Mouse (Mus musculus): Measurements from ENCODE around the gene Atxn2. TPM values are rescaled to one million over a fixed set of nuclear protein-coding genes. Genes with fewer than 3 reads are reported as not detected.
"Not testable (repeated sequence)": the region's sequence is repeated elsewhere in the genome, so short reads cannot be mapped to it uniquely, and the experiment has no call there.

The Atxn2 gene
- total RNA-seq, 1 experiment from 2014 or later = 56.5 TPM

DNA sequence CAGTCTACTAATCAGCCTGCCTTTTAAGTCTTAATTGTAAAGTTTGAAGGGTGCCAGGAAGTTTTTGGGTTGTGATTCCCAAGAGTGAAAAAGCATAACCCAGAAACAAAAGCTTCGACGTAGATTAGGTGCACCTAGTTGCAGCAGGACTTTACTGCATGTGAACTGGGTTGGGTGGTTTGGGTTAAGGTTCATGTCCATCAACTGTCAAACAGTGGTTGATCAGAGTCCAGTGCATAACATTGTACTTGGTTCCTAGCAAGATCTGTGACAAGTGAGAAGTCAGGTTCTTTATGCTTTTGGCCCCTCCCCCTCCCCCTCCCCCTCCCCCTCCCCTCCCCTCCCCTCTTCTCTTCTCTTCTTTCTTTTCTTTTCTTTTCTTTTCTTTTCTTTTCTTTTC lies 31.8 kb downstream of the Atxn2 start:
- ATAC-seq (replicated peaks in 1 of 2; ENCODE audit: insufficient read depth in 1 of 2, low FRiP score in 2 of 2, low TSS enrichment in 1 of 2, low read depth in 1 of 2, poor library complexity in 2 of 2, severe bottlenecking in 2 of 2) = no peak

DNA sequence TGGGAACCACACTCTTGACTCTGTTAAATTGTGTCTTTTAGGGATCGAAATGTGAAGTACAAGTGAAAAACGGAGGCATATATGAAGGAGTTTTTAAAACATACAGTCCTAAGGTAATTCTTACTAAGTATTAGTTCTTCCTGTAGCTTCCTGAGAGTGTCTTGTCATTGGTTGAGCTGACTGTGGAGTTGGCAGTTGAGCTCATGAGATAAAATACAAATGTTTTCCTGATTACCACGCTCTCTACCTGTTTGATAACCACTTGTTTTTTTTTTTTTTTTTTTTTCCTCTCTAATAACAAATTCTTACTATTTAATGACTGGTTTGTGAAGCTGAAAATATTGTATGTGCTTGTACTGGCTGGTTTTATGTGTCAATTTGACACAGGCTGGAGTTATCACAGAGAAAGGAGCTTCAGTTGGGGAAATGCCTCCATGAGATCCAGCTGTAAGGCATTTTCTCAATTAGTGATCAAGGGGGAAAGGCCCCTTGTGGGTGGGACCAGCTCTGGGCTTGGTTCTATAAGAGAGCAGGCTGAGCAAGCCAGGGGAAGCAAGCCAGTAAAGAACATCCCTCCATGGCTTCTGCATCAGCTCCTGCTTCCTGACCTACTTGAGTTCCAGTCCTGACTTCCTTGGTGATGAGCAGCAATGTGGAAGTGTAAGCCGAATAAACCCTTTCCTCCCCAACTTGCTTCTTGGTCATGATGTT lies 36.9 kb downstream of the Atxn2 start:
- not testable (repeated sequence) for ATAC-seq (replicated peaks in 1 of 2; ENCODE audit: insufficient read depth in 1 of 2, low FRiP score in 2 of 2, low TSS enrichment in 1 of 2, low read depth in 1 of 2, poor library complexity in 2 of 2, severe bottlenecking in 2 of 2)

DNA sequence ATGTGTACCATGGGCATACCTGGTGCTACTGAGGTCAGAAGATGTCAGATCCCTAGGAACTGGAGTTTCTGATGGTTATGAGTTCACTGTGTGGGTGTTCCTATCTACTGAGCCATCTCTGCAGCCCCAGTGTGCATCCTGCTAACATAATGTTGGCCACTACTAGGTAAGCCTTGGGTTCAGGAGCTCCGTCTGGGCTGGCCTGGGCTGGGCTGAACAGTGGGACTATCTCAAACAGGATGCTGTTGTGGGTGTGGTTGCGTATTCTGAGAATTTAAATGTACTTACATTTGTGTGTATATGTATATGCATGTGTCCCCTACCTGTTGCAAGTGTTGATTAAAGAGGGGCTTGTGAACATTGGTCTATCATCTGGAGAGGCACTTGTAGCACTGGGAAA lies 38.5 kb downstream of the Atxn2 start:
- no peak for ATAC-seq (replicated peaks in 1 of 2; ENCODE audit: insufficient read depth in 1 of 2, low FRiP score in 2 of 2, low TSS enrichment in 1 of 2, low read depth in 1 of 2, poor library complexity in 2 of 2, severe bottlenecking in 2 of 2)

DNA sequence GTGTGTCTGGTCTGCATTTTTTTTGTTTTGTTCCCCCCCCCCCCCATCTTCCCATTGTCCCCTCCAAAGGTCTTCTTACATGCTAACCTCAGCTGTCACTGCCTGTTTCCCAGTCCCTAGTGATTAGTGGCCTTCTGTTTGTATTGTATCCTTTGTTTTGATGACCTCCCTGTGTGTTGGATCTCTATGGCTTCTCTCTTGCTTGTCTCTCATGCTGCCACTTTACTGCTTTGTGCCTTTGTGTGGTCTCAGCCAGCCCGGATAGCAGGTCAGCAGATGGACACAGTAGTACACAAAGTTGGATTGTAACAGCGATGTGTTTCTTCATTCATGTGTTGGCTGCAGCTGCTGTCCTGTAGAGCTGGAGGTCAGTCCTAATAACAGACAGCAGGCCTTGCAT lies 46.8 kb downstream of the Atxn2 start:
- no peak for ATAC-seq (replicated peaks in 1 of 2; ENCODE audit: insufficient read depth in 1 of 2, low FRiP score in 2 of 2, low TSS enrichment in 1 of 2, low read depth in 1 of 2, poor library complexity in 2 of 2, severe bottlenecking in 2 of 2)

DNA sequence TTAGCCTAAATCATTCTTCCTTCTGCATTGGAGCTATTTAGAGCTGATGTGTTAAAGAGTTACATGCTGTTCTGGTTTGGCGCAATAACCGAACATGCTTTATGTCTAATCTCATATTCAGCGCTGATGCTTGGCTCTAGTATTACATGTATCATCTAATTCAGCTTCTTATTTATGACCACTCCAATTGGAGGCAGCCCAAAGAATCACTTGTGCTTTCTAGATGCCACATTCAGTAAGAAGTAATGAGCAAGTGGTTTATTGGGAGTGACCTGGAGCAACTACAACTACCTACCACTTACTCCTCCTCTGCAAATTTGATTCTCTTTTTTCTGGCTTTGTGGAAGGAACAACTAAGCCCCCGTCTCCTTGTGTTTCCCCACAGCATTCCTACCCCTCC lies 47.2 kb downstream of the Atxn2 start:
- ATAC-seq (replicated peaks in 1 of 2; ENCODE audit: insufficient read depth in 1 of 2, low FRiP score in 2 of 2, low TSS enrichment in 1 of 2, low read depth in 1 of 2, poor library complexity in 2 of 2, severe bottlenecking in 2 of 2) = no peak

DNA sequence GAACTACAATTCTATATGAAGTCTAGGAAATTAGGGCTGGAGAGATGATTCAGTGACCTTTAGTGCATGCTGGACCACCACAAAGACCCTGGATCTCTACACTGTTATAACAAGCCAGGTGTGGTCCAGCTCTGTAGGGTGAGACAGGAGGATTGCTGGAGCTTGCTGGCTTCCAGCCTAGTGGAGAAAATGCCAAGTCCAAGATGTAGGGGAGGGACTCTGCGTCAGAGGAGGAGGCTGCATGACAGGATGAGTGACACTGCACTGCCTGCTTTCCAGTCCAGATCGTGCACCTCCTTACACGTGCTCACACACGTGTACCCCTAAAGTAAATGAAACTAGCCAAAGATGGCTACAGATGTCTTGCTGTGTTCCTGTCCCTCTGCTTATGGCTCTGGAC lies 48.8 kb downstream of the Atxn2 start:
- ATAC-seq (replicated peaks in 1 of 2; ENCODE audit: insufficient read depth in 1 of 2, low FRiP score in 2 of 2, low TSS enrichment in 1 of 2, low read depth in 1 of 2, poor library complexity in 2 of 2, severe bottlenecking in 2 of 2) = no peak

DNA sequence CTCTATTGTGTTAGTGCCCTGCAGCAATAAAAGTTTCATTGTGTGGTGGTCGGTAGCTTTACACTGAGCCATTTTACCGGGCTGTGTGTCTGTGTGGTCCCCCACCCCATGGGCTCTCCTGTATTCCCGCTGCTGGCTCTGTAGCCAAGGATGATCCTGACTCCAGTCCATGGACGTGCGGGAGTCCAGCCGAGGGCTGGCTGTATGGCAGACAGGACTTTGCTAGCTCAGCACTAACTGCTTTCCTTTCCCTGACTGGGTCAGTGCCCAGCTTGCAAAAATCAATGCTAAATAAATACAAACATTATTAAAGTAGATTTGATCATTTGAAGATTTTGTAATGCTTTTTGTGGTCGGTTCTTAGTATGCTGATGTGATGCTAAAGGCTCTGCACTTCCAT lies 50.3 kb downstream of the Atxn2 start:
- ATAC-seq (replicated peaks in 1 of 2; ENCODE audit: insufficient read depth in 1 of 2, low FRiP score in 2 of 2, low TSS enrichment in 1 of 2, low read depth in 1 of 2, poor library complexity in 2 of 2, severe bottlenecking in 2 of 2) = no peak

DNA sequence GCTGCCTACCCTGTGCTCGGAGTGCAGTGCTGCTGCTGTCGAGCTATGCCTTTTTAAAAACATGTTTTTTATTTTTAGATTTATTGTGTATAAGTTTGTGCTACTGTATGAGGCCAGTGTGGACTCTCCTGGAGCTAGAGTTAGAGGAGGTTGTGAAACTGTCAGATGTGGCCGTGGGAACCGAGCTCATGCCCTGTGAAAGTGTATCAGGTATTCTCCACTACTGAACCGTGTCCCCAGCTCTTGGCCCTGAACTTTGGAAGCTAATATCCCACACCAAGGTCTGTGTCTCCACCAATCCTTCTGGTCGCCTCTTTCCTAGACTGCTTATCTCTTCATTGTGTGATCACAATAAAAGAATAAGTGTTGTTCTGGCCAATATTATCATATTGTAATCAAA lies 51.8 kb downstream of the Atxn2 start:
- ATAC-seq (replicated peaks in 1 of 2; ENCODE audit: insufficient read depth in 1 of 2, low FRiP score in 2 of 2, low TSS enrichment in 1 of 2, low read depth in 1 of 2, poor library complexity in 2 of 2, severe bottlenecking in 2 of 2) = no peak

DNA sequence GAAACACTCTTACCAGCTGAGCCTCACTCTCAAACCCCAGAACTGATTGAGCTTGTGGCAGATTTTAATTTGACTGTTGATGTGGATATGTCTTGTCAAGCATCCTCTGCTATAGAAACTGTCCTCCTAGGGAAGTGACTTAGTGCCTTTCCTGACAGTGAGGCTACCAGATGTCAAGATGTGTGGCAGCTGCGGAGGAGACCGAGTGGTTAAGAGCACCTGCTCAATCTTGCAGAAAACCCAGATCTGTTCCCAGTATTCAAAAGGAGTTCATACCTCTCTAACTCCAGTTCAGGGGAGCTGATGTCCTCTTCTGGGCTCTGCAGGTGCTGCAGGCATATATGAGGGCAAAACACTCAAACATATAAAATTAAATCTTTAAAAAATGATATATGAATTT lies 53.9 kb downstream of the Atxn2 start:
- no peak for ATAC-seq (replicated peaks in 1 of 2; ENCODE audit: insufficient read depth in 1 of 2, low FRiP score in 2 of 2, low TSS enrichment in 1 of 2, low read depth in 1 of 2, poor library complexity in 2 of 2, severe bottlenecking in 2 of 2)

DNA sequence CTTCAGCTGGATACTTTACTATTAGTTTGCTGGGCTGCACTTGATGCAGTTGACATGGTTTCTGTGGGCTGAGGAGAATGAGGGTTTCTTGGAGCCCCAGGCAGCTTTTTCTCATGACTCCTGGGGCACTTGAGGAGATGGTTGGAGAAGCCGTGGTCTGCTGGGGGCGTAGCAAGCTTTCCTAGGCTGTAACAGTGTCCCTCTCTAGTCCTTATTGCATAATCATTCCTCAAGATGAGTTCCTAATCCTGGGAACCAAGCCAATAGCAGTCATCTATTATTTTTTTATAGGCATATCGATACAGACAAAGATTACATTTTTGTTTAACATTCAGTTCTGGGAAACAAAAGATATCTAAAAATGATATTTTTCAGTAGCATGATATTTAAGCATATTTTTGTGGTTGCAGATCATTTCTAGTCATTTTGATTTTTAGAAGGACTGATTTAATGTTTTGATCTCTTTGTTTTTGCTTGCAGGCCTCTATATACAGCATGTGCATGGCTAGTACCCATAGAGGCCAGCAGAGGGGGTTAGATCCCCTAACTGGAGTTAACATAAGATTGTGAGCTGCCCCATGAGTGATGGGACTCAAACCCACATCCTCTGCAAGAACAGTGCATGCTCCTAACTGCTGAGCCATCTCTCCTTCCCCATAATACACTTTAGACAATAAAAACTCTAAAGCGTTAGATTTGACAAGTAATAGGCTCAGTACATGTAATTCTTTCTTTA lies 55.1 kb downstream of the Atxn2 start:
- no peak for ATAC-seq (replicated peaks in 1 of 2; ENCODE audit: insufficient read depth in 1 of 2, low FRiP score in 2 of 2, low TSS enrichment in 1 of 2, low read depth in 1 of 2, poor library complexity in 2 of 2, severe bottlenecking in 2 of 2)

DNA sequence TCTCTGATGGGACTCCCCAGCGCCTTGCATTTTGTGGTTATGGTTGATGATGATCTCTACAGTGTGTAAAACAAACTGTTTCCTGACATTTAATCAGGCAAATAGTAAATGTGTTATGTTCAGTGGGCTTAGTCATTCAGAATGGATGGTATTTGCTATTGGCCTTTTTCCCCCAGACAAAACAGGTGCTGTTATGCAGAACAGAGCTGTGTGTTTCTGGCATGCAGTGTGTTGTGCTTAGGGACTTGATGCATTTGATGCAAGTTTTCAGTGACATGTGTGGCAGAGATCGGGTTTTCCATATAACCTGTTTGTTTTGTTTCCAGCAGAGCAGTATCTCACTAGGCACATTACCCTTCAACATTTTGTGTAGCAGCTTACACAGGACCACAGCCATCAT lies 56.4 kb downstream of the Atxn2 start:
- ATAC-seq (replicated peaks in 1 of 2; ENCODE audit: insufficient read depth in 1 of 2, low FRiP score in 2 of 2, low TSS enrichment in 1 of 2, low read depth in 1 of 2, poor library complexity in 2 of 2, severe bottlenecking in 2 of 2) = no peak

DNA sequence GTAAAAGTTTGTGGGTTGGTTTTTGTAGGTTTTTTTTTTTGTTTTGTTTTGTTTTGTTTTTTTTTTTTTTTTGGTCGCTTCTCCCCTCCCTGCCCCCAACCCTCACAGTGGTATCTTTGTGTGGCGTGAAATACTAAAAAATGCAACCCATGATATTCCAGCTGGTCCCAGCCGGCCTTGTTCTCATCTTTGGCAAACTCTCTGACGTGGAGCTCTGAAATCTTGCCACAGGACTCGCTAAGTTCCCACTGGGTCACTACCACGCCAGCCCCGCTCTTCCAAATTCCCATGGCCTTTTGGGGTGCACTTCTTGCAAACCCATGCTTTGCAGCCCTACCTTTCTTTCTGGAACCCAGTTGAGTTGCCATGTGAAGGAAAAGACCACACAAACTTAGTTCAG lies 58.7 kb downstream of the Atxn2 start:
- ATAC-seq (replicated peaks in 1 of 2; ENCODE audit: insufficient read depth in 1 of 2, low FRiP score in 2 of 2, low TSS enrichment in 1 of 2, low read depth in 1 of 2, poor library complexity in 2 of 2, severe bottlenecking in 2 of 2) = no peak

DNA sequence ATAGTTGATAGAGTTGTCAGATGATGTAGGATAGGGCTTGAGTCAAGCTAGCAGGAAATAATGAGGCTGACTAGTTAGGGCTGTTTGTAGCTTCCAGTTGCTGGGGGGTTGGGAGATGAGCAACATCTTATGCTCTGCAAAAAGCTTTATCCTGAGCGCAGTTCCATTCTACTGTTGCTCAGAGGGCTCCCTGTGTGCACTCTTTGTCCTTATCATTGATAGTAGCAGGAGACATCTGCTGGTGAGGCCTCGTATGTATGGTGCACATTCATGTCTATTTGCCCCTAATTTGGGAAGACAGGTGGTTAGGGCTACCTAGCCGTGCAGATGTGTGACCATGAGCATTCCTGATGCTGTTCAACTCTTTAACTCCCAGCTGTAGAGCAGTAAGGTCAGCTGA lies 60.5 kb downstream of the Atxn2 start:
- no peak for ATAC-seq (replicated peaks in 1 of 2; ENCODE audit: insufficient read depth in 1 of 2, low FRiP score in 2 of 2, low TSS enrichment in 1 of 2, low read depth in 1 of 2, poor library complexity in 2 of 2, severe bottlenecking in 2 of 2)

DNA sequence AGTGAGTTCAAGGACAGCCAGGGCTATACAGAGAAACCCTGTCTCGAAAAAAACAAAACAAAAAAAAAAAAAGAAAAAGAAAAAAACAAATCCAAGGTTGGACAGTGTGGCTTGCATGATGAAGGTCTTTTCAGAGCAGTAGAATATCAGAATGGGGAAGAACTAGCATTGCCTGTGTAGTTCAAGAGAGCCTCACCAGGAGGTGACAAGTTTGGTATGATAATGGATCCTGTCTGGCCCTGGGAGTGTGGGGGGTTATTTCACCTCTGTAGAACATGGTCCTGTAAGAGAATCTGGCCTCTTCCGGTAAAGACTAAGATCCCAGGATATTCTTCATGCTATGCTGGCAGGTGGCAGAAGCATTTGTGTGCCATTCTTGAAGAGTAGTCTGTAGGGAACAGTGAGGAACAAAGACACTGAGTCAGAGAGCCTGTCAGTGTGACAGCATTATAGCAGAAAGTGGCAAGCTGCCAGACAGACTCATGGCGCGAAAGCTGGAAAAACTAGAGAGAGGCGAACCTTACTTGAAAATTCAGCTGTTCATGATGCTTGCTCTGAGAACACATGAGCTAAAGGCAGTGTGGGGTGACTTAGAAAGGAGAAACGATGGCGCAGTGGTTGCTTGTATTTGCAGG lies 67.5 kb downstream of the Atxn2 start:
- ATAC-seq (replicated peaks in 1 of 2; ENCODE audit: insufficient read depth in 1 of 2, low FRiP score in 2 of 2, low TSS enrichment in 1 of 2, low read depth in 1 of 2, poor library complexity in 2 of 2, severe bottlenecking in 2 of 2) = no peak

DNA sequence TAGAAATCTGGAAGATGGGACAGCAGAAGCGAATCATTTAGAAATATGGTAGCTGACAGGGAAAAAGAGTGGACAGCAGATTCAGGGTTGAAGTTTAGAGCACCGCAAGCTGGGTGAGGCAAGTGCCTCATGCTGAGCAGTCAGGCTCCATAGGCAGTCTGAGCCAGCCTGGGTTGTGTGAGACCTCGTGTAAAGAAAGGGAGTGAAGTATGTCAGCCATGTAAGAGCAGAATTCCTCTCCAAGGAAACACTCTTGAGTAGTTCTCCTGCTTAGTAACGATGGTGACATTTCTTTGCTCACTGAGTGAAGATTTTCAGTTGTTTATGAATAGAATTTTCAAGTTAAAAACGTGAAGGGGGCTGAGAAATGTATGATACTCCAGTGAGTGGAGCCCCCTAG lies 69.0 kb downstream of the Atxn2 start:
- no peak for ATAC-seq (replicated peaks in 1 of 2; ENCODE audit: insufficient read depth in 1 of 2, low FRiP score in 2 of 2, low TSS enrichment in 1 of 2, low read depth in 1 of 2, poor library complexity in 2 of 2, severe bottlenecking in 2 of 2)

DNA sequence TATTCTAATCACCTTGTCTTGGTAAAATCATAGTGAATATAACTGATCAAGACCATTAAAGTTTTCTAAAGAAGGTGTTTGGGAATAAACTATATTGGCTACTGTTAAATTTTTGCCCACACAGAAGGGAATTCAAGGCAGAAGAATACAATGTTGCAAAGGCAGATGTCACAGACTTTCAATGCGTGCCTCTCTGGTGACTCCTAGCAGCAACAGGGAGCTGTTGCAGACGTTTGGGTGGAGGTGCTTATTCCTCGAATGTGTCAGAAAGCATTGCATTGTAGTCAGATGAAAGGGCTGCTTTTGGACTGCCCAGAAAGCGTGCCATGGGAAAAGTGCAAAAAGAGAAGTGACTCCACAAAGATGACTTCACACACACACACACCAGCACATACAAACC lies 71.3 kb downstream of the Atxn2 start:
- no peak for ATAC-seq (replicated peaks in 1 of 2; ENCODE audit: insufficient read depth in 1 of 2, low FRiP score in 2 of 2, low TSS enrichment in 1 of 2, low read depth in 1 of 2, poor library complexity in 2 of 2, severe bottlenecking in 2 of 2)

DNA sequence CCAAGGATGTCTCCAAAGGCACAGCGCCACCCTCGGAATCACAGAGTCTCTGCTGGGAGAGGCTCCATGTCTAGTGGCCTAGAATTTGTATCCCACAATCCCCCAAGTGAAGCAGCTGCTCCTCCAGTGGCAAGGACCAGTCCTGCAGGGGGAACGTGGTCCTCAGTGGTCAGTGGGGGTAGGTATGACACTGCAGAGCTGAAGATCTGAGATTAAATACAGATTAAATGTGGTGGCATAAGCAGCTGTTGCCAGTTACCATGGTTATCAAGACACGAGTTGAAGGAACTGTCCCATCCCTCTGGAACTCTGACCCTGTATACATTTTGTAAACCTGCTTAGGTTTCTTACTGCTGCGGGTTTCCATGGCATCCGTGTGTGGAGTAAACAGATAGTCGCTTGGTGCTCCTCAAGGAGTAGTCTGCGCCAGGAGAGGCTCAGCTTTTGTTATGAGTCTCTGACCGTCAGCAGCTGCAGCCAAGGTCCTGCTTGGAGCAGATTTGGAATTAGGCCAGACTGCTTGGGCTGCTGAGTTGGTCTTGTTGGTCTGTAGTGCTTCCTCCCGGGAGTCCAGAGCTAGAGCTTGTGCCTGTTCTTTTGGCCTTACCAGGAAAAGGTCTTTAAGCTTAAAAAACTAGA lies 72.8 kb downstream of the Atxn2 start:
- ATAC-seq (replicated peaks in 1 of 2; ENCODE audit: insufficient read depth in 1 of 2, low FRiP score in 2 of 2, low TSS enrichment in 1 of 2, low read depth in 1 of 2, poor library complexity in 2 of 2, severe bottlenecking in 2 of 2) = 0 out of 4 replicates have a peak, but pooled peaks of 1 of the 2 experiments have one; percentile 7

DNA sequence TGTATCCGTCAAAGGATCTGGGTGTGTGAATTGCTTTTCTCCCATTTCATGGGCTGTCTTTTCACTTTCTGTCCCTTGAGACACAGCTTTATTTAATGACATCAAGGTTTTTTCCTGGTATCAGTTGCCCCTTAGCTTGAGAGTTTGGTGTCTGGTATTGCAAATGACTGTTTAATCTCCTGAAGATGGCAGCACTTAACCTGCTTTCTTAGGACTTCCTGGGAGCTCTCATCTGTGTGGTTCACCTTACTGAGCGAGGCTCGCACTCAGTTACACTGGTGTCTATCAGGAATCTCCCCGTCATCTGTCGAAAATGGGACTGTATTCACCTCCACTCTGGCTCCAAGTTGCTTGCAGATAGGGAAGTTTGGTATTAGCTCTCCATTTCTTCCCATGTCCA lies 79.9 kb downstream of the Atxn2 start:
- ATAC-seq (replicated peaks in 1 of 2; ENCODE audit: insufficient read depth in 1 of 2, low FRiP score in 2 of 2, low TSS enrichment in 1 of 2, low read depth in 1 of 2, poor library complexity in 2 of 2, severe bottlenecking in 2 of 2) = no peak
